Mouse (Mus musculus) neural tube, embryonic 15.5 days (tissue): ENCODE measurements at regions not wholly inside any gene's neighbourhood (a gene's known extent, or its start where the extent isn't known, plus 50 kb on each side); places are given as distances from the start of the nearest gene placed in this dataset.

Experiments
- ATAC-seq: fragments of 200-750 bp; cut with Nextera tagmentation; 2 replicates; pipeline ENCODE4 v1.8.0; 2017; ENCODE audit warnings: mild to moderate bottlenecking, moderate TSS enrichment, moderate library complexity; ENCODE audit not compliant: low FRiP score
- H3K27ac ChIP-seq: fragments of 300-500 bp; sonication (generic); replicated peaks from 2 replicates; pipeline ENCODE4 v1.5.1; 2015; ENCODE audit warnings: mild to moderate bottlenecking, inconsistent platforms
- H3K27me3 ChIP-seq: fragments of 300-500 bp; sonication (generic); replicated peaks from 2 replicates; pipeline ENCODE4 v1.6.1; 2015; ENCODE audit warnings: inconsistent platforms
- H3K36me3 ChIP-seq: fragments of 300-500 bp; sonication (generic); 2 replicates; pipeline ENCODE4 v1.6.1; 2015; ENCODE audit warnings: inconsistent platforms
- H3K4me1 ChIP-seq: fragments of 300-500 bp; sonication (generic); 2 replicates; pipeline ENCODE4 v1.6.1; 2015; ENCODE audit warnings: inconsistent platforms
- H3K4me2 ChIP-seq: fragments of 300-500 bp; sonication (generic); 2 replicates; pipeline ENCODE4 v1.6.1; 2015; ENCODE audit warnings: inconsistent platforms, mild to moderate bottlenecking, moderate library complexity
- H3K4me3 ChIP-seq: fragments of 300-500 bp; sonication (generic); replicated peaks from 2 replicates; pipeline ENCODE4 v1.5.1; 2015; ENCODE audit warnings: mild to moderate bottlenecking, inconsistent platforms
- H3K9ac ChIP-seq: fragments of 300-500 bp; sonication (generic); replicated peaks from 2 replicates; pipeline ENCODE4 v1.6.1; 2015; ENCODE audit warnings: mild to moderate bottlenecking, inconsistent platforms
- H3K9me3 ChIP-seq: fragments of 300-500 bp; sonication (generic); replicated peaks from 2 replicates; pipeline ENCODE4 v1.6.1; 2016; ENCODE audit warnings: inconsistent platforms
- WGBS: fragments of 180-500 bp; shearing (Covaris S2); methylation state at CpG from one replicate; pipeline ENCODE4 v1.1.7; 2015; ENCODE audit warnings: mixed read lengths; 5-methylcytosine and 5-hydroxymethylcytosine counted together

GRCm38 (mm10) chr17:82215728-82216623, 477.8 kb upstream of the Slc8a1 start:
- 81% methylated on average over 5 of the region's 5 CpGs for WGBS
- H3K9ac ChIP-seq: no peak overlapping the region

GRCm38 (mm10) chr17:82199981-82200380, 461.8 kb upstream of the Slc8a1 start:
- no peaks in the 10 kb centered on the region for H3K36me3 ChIP-seq
- no peak overlapping the region for H3K4me3 ChIP-seq
- H3K9me3 ChIP-seq: no peaks in the 10 kb centered on the region
- 81% methylated on average over 2 of the region's 2 CpGs for WGBS
- ATAC-seq: no peak
- H3K27me3 ChIP-seq: no peaks in the 10 kb centered on the region
- H3K9ac ChIP-seq: no peak overlapping the region
- no peak overlapping the region for H3K27ac ChIP-seq
- H3K4me1 ChIP-seq: no peaks in the 10 kb centered on the region
- H3K4me2 ChIP-seq: no peak overlapping the region

More at GRCm38 (mm10) chr17:82215728-82216623, 477.8 kb upstream of the Slc8a1 start:
- ATAC-seq: no peak
- H3K9me3 ChIP-seq: no peaks in the 10 kb centered on the region
- H3K4me1 ChIP-seq: no peaks in the 10 kb centered on the region
- no peak overlapping the region for H3K27ac ChIP-seq
- no peak overlapping the region for H3K4me2 ChIP-seq
- no peaks in the 10 kb centered on the region for H3K27me3 ChIP-seq
- no peaks in the 10 kb centered on the region for H3K36me3 ChIP-seq
- no peak overlapping the region for H3K4me3 ChIP-seq

- Histone ChIP-seq H3K9me3 (no peaks in the 10 kb centered on the region), H3K4me2 (no peak overlapping the region), H3K9ac (no peak overlapping the region), H3K4me1 (no peaks in the 10 kb centered on the region), H3K4me3 (no peak overlapping the region), H3K36me3 (no peaks in the 10 kb centered on the region), H3K27ac (no peak overlapping the region), H3K27me3 (no peaks in the 10 kb centered on the region)
- WGBS: 23% methylated on average over 5 of the region's 5 CpGs
- ATAC-seq: 0 out of 2 replicates have a peak, but pooled peaks have one; percentile 38
Observed at GRCm38 (mm10) chr17:82199031-82199642, 461.0 kb upstream of the Slc8a1 start.

DNA sequence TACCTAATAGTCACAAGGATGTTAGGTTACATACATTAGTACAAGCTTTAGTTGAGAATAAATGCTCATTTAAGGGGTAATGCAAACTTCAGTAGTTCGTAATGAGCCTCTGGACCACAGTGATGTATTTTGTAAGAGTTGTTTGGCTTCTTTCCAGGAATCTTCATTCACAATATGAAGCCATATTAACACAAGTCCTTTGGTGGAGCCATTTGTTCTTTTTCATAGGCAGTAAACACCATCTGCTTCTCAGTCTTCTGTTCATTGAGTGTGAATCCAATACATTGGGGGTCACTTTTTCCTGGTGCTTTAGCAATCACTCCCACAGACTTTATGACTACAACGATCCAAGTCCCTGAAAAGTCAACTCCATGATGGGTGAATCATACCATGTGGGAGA, 446.1 kb upstream of the Slc8a1 start:
- no peak overlapping the region for H3K27ac ChIP-seq
- no peak overlapping the region for H3K4me2 ChIP-seq
- WGBS: 70% methylated on average over 2 of the region's 2 CpGs
- no peak overlapping the region for H3K4me3 ChIP-seq
- H3K9ac ChIP-seq: no peak overlapping the region
- no peaks in the 10 kb centered on the region for H3K4me1 ChIP-seq
- H3K36me3 ChIP-seq: no peaks in the 10 kb centered on the region
- no peak for ATAC-seq
- no peaks in the 10 kb centered on the region for H3K27me3 ChIP-seq
- no peaks in the 10 kb centered on the region for H3K9me3 ChIP-seq

DNA sequence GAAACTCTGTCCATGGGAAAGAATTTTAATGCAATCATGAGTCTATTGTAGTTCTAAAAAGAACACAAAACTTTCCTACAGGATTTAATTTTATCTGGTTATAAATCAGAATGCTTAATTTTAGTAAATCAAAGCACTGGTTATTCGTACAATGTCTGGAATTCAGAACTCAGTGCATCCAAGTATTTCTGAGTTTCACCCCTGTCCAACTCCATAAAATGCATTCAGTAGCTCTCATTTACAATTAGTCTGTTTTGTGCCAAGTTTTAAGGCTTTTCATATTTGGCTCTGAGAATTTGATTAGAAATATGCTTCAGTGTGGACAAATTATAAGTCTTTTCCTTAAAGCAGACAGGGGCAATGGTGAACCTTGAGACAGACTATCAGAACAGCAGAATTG, 433.0 kb upstream of the Slc8a1 start:
- Histone ChIP-seq H3K9me3 (no peaks in the 10 kb centered on the region), H3K9ac (no peak overlapping the region), H3K4me1 (no peaks in the 10 kb centered on the region), H3K36me3 (no peaks in the 10 kb centered on the region), H3K4me3 (no peak overlapping the region), H3K4me2 (no peak overlapping the region), H3K27ac (no peak overlapping the region), H3K27me3 (no peaks in the 10 kb centered on the region)
- ATAC-seq: no peak
- 89% methylated on average over 1 of the region's 1 CpGs for WGBS

GRCm38 (mm10) chr17:82153446-82153845, 415.3 kb upstream of the Slc8a1 start:
- H3K9me3 ChIP-seq: no peaks in the 10 kb centered on the region
- no peak for ATAC-seq
- WGBS: 40% methylated on average over 2 of the region's 2 CpGs
- no peaks in the 10 kb centered on the region for H3K36me3 ChIP-seq
- no peak overlapping the region for H3K4me2 ChIP-seq
- H3K9ac ChIP-seq: no peak overlapping the region
- no peaks in the 10 kb centered on the region for H3K4me1 ChIP-seq
- no peaks in the 10 kb centered on the region for H3K27me3 ChIP-seq
- no peak overlapping the region for H3K27ac ChIP-seq
- H3K4me3 ChIP-seq: no peak overlapping the region

GRCm38 (mm10) chr17:82134843-82135242, 396.7 kb upstream of the Slc8a1 start:
- no peak for ATAC-seq
- Histone ChIP-seq H3K36me3 (no peaks in the 10 kb centered on the region), H3K27me3 (no peaks in the 10 kb centered on the region), H3K9ac (no peak overlapping the region), H3K27ac (no peak overlapping the region), H3K4me2 (no peak overlapping the region), H3K4me1 (no peaks in the 10 kb centered on the region), H3K9me3 (no peaks in the 10 kb centered on the region), H3K4me3 (no peak overlapping the region)
- WGBS: 90% methylated on average over 3 of the region's 3 CpGs

GRCm38 (mm10) chr17:82132941-82133340, 394.8 kb upstream of the Slc8a1 start:
- H3K4me2 ChIP-seq: no peak overlapping the region
- no peaks in the 10 kb centered on the region for H3K27me3 ChIP-seq
- no peak overlapping the region for H3K27ac ChIP-seq
- H3K9me3 ChIP-seq: no peaks in the 10 kb centered on the region
- no peak overlapping the region for H3K4me3 ChIP-seq
- H3K9ac ChIP-seq: no peak overlapping the region
- no peaks in the 10 kb centered on the region for H3K36me3 ChIP-seq
- WGBS: 87% methylated on average over 3 of the region's 3 CpGs
- H3K4me1 ChIP-seq: no peaks in the 10 kb centered on the region
- no peak for ATAC-seq

GRCm38 (mm10) chr17:82087141-82087540, 349.0 kb upstream of the Slc8a1 start:
- no peak overlapping the region for H3K4me3 ChIP-seq
- H3K4me1 ChIP-seq: no peaks in the 10 kb centered on the region
- H3K4me2 ChIP-seq: no peak overlapping the region
- H3K27ac ChIP-seq: no peak overlapping the region
- no peak overlapping the region for H3K9ac ChIP-seq
- no peaks in the 10 kb centered on the region for H3K9me3 ChIP-seq
- ATAC-seq: no peak
- no peaks in the 10 kb centered on the region for H3K27me3 ChIP-seq
- H3K36me3 ChIP-seq: no peaks in the 10 kb centered on the region
- 84% methylated on average over 3 of the region's 3 CpGs for WGBS

GRCm38 (mm10) chr17:82080301-82080700, 342.1 kb upstream of the Slc8a1 start:
- Histone ChIP-seq H3K4me1 (no peaks in the 10 kb centered on the region), H3K36me3 (no peaks in the 10 kb centered on the region), H3K4me3 (no peak overlapping the region), H3K9me3 (no peaks in the 10 kb centered on the region), H3K27me3 (no peaks in the 10 kb centered on the region), H3K4me2 (no peak overlapping the region), H3K9ac (no peak overlapping the region), H3K27ac (no peak overlapping the region)
- no peak for ATAC-seq
